Mouse (Mus musculus): ENCODE measurements at regions not wholly inside any gene's neighbourhood (a gene's known extent, or its start where the extent isn't known, plus 50 kb on each side); places are given as distances from the start of the nearest gene placed in this dataset.

- no peak for TF ChIP-seq CTCF (IDR thresholded peaks at IDR 0.05; ENCODE audit: low read depth, low read length)
- TF ChIP-seq POLR2A (IDR thresholded peaks at IDR 0.05; ENCODE audit: extremely low read depth, insufficient read depth, low read length) = no peak
These were observed 313.5 kb upstream of the Nfe2l3 start for GRCm38 (mm10) chr6:51118833-51119535.
